Mouse (Mus musculus): ENCODE results near the gene Ush2a.

Ush2a gene

DNA sequence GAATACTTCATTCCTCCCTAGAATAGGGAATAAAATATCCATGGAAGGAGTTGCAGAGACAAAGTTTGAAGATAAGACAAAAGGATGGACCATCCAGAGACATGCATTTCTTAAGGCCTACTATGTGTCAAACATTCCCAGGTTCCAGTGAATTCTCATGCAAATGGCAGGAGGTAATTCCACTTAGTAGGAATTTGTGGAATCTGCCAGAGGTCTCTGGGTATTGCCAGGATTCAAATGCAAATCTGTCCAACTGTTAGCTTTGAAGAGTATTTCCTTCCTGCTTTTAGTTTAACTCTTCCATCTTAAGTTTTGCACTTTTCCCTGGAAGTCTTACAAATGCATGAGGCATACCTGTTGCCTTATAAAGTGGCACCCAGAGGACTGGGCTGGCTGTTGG is 592.4 kb downstream of the Ush2a start:
- no peaks in the 10 kb centered on the region for H3K27me3 ChIP-seq (ENCODE audit: control insufficient read depth, insufficient read depth, low read length, poor library complexity, severe bottlenecking)
- no peaks in the 10 kb centered on the region for H3K36me3 ChIP-seq (ENCODE audit: control insufficient read depth, insufficient read depth, low read length, poor library complexity, severe bottlenecking)
- no peak for DNase-seq (ENCODE audit: low read depth, low spot score)

DNA sequence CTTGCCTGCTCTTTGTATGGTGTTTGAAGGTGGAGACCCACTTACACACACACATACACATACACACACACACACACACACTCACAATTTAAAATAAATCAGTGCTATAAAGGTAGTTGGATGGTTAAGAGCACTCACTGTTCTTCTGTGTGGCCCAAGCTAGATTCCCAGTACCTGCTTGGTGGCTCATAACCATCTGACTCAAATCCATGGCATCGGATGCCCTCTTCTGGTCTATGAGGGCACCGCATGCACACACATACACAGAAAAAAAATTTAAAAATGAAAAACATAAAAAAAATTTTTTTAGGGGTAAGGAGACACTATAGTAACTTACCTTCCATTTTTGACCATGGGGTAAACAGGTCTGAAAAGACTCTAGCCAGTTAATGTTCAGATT is 593.2 kb downstream of the Ush2a start:
- no peak for DNase-seq (ENCODE audit: low read depth, low spot score)
- Histone ChIP-seq H3K27me3 (ENCODE audit: control insufficient read depth, insufficient read depth, low read length, poor library complexity, severe bottlenecking) (no peaks in the 10 kb centered on the region), H3K36me3 (ENCODE audit: control insufficient read depth, insufficient read depth, low read length, poor library complexity, severe bottlenecking) (no peaks in the 10 kb centered on the region)

DNA sequence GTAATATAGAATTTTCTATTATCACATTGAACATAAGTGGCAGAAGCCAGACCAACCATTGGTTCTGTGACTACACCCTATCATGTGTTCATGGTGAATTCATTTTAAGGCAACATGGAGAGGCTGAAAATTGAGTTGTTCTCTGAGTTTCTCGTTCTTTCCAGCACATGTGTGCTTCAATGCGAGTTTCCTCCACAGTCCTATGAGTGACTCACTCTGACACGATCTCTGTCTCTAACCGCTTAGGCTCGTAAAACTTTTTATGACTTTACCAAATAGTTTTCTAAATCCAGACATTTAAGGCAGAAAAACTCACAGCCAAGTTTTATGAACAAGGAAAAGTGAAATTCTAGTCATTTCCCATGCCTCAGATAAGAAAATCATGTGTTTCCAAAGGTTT is 597.9 kb downstream of the Ush2a start:
- Histone ChIP-seq H3K27me3 (ENCODE audit: control insufficient read depth, insufficient read depth, low read length, poor library complexity, severe bottlenecking) (no peaks in the 10 kb centered on the region), H3K36me3 (ENCODE audit: control insufficient read depth, insufficient read depth, low read length, poor library complexity, severe bottlenecking) (no peaks in the 10 kb centered on the region)
- DNase-seq (ENCODE audit: low read depth, low spot score) = no peak

DNA sequence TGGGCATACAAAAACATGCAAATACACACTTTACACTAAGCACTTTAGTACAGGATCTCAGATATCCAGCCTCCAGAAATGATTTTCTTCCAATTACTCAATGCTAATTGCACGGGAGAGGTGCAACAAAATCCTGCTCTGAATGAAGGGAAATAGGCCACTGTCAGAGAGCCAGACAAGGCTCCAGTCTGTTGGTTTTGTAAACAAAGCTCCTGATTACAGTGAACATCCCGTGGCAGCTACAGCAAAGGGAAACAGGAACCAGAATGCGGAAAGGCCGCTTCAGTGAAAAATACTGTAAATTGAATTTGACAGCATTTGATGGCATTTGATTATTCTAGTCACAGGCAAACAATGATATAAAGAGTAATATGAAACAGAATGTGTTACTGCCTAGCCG is 604.1 kb downstream of the Ush2a start:
- H3K36me3 ChIP-seq (ENCODE audit: control insufficient read depth, insufficient read depth, low read length, poor library complexity, severe bottlenecking) = no peaks in the 10 kb centered on the region
- no peak for DNase-seq (ENCODE audit: low read depth, low spot score)
- H3K27me3 ChIP-seq (ENCODE audit: control insufficient read depth, insufficient read depth, low read length, poor library complexity, severe bottlenecking) = no peaks in the 10 kb centered on the region

DNA sequence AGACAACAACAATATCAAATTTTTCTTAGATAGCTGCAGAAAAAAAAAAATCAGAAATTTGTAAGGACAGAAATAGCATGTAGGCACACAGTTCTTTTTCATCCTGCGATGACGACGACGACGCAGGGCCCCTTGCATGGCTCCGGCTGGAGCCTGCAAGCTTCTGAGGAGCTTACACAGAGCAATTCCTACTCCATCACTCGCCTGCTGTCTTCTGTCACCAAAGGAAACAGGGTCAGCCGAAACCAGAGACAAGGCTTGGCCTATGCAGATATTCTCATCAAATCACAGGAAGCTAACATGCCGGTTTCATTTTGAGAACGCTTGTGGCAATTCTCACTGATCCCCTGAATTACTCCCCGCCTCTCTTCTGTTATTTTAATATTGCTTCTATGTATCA is 604.7 kb downstream of the Ush2a start:
- Histone ChIP-seq H3K36me3 (ENCODE audit: control insufficient read depth, insufficient read depth, low read length, poor library complexity, severe bottlenecking) (no peaks in the 10 kb centered on the region), H3K27me3 (ENCODE audit: control insufficient read depth, insufficient read depth, low read length, poor library complexity, severe bottlenecking) (no peaks in the 10 kb centered on the region)
- no peak for DNase-seq (ENCODE audit: low read depth, low spot score)

DNA sequence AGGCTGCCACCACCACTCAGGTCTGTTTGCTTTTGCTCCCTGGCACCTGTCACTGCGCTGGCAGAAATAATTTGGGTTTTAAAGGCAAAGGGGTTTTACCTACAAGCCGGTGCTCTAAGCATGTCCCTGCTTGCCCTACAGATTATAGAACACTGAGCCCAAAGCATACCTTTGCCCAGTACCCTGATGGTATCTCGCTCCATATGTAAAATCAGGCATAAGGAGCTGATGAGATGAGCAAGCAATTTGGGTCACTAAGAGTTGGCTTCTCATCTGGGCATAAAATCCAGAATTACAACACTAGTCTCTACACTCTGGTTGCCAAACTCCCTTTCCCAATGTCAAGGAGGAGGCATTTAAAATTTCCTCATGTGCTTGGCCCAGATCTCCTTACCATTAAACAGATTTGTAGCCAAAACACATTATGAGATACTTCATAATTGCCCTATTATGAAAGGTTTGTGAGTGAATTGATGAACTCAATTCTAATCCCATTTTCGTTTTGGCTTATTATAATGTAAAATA is 616.8 kb downstream of the Ush2a start:
- Histone ChIP-seq H3K36me3 (ENCODE audit: control insufficient read depth, insufficient read depth, low read length, poor library complexity, severe bottlenecking) (no peaks in the 10 kb centered on the region), H3K27me3 (ENCODE audit: control insufficient read depth, insufficient read depth, low read length, poor library complexity, severe bottlenecking) (no peaks in the 10 kb centered on the region)
- no peak for DNase-seq (ENCODE audit: low read depth, low spot score)

DNA sequence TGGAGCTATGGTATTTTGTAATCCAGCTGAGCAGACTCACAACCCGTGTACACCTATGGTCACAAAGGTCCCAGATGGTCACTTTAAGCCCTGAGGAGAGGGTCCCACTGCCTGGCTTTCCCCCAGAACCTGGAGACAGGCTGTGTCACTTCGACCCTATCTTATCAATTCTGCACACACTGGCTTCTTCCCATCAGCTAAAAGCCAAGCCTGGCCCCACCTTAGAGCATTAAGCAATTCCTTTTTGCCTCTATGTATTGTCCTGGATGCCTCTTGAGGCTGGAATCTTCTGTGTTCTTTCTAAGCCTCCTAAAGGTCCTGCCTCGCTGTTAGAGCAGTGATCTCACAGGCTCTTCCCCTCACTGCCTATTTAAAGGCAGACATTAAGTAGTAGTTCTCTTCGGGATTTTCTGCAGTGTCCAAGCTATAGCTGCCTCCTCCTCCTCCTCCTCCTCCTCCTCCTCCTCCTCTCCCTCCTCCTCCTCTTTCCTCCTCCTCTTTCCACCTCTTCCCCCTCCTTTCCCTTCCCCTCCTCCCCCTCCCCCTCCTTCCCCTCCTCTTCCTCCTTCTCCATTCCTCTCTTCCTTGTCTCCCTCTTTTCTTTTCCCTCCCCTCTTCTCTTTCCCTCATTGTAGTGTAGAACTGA is 635.2 kb downstream of the Ush2a start:
- H3K27me3 ChIP-seq (ENCODE audit: control insufficient read depth, insufficient read depth, low read length, poor library complexity, severe bottlenecking) = no peaks in the 10 kb centered on the region
- DNase-seq (ENCODE audit: low read depth, low spot score) = no peak
- H3K36me3 ChIP-seq (ENCODE audit: control insufficient read depth, insufficient read depth, low read length, poor library complexity, severe bottlenecking) = no peaks in the 10 kb centered on the region

DNA sequence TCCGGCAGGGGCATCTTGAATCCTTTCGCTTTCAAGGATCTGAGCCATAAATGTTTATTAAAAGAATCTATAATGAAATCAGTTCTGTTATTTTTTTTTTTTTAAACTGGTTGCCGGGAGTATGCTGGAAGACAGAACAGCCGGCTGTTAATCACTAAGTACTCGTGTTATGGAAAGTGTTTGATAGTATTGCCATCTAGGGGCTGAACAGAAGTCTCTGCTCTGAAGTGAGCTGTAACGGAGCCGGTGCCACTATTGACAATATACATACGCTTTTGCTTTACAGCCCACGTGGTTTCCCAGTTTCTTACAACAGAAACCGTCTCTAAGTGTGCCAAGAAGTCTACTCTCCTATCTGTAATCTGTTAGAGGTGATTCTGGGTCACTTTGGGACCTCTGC is 642.3 kb downstream of the Ush2a start:
- Histone ChIP-seq H3K27me3 (ENCODE audit: control insufficient read depth, insufficient read depth, low read length, poor library complexity, severe bottlenecking) (no peaks in the 10 kb centered on the region), H3K36me3 (ENCODE audit: control insufficient read depth, insufficient read depth, low read length, poor library complexity, severe bottlenecking) (no peaks in the 10 kb centered on the region)
- DNase-seq (ENCODE audit: low read depth, low spot score) = no peak

DNA sequence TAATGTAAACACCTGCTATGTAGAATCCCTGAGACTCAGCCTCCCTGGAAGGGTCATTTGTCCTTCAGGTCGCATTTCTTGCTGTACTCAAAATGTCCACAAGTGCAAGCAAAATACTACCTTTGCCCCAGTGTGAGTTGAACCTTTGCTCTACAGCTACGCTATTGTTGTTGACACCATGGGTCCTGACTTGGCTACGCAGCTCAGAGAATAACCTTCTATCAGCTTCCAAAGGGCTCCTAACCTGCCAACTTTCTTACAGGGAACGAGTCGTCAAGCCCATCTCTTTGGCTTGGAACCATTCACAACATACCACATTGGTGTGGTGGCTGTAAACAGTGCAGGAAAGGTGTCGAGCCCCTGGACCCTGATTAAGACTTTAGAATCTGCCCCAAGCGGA is 644.4 kb downstream of the Ush2a start:
- DNase-seq (ENCODE audit: low read depth, low spot score) = no peak
- Histone ChIP-seq H3K36me3 (ENCODE audit: control insufficient read depth, insufficient read depth, low read length, poor library complexity, severe bottlenecking) (no peaks in the 10 kb centered on the region), H3K27me3 (ENCODE audit: control insufficient read depth, insufficient read depth, low read length, poor library complexity, severe bottlenecking) (no peaks in the 10 kb centered on the region)

DNA sequence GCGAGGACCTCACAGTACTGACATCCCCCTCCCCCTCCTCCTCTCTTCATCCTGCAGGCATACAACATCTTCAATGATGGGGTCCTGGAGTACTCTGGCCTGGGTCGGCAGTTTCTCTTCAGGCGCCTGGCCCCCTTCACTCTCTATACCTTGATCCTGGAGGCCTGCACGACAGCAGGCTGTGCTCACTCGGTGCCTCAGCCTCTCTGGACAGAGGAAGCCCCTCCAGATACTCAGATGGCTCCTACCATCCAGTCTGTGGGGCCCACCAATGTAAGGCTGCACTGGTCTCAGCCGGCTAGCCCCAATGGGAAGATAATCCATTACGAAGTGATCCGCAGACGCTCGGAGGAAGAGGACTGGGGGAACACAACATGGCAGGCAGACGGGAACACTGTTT is 648.8 kb downstream of the Ush2a start:
- no peak for DNase-seq (ENCODE audit: low read depth, low spot score)
- Histone ChIP-seq H3K36me3 (ENCODE audit: control insufficient read depth, insufficient read depth, low read length, poor library complexity, severe bottlenecking) (no peaks in the 10 kb centered on the region), H3K27me3 (ENCODE audit: control insufficient read depth, insufficient read depth, low read length, poor library complexity, severe bottlenecking) (no peaks in the 10 kb centered on the region)

DNA sequence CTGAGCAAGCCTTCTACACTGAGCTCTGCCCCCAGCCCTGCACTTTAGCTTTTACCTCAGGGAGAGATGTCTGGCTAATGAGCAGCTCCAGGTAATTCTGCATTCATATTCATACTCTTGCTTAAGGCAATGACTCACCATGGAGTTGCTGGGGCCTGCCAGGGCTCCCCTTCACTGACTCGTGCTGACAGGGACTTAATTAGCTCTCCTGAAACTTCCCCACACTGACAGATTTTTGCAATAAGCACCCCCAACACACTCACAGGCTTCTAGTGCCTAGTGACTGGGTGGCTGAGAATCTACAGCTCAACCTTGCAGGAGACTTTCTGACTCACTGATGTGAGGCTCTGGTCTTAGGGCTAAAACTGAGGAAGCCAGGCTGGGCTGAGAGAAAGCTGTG is 658.1 kb downstream of the Ush2a start:
- H3K36me3 ChIP-seq (ENCODE audit: control insufficient read depth, insufficient read depth, low read length, poor library complexity, severe bottlenecking) = no peaks in the 10 kb centered on the region
- no peaks in the 10 kb centered on the region for H3K27me3 ChIP-seq (ENCODE audit: control insufficient read depth, insufficient read depth, low read length, poor library complexity, severe bottlenecking)
- no peak for DNase-seq (ENCODE audit: low read depth, low spot score)

DNA sequence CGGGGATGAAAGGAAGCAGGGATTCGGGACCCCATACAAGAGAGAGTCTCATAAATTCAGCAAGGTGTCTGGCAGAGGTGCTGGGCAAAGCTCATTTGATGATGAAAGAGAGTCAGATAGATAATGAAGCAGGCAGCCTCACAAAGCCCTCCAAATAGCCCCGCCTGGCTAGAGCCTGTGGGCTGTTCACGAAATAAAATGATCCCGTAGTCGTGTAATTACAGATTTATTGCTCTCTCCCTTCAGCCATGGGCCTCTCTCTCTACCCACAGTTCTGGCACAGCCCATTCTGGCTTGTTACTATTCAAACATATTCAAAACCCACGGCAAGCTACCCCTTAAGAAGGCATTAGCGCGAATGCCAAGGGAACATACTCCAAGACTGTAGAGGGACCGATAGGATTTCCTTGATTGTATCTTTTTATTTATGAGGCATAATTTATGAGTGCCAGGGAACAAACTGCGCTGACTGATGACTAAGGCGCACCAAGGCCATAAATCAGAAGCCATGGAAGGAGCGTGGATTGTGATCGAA is 675.5 kb downstream of the Ush2a start:
- Histone ChIP-seq H3K36me3 (ENCODE audit: control insufficient read depth, insufficient read depth, low read length, poor library complexity, severe bottlenecking) (no peaks in the 10 kb centered on the region), H3K27me3 (ENCODE audit: control insufficient read depth, insufficient read depth, low read length, poor library complexity, severe bottlenecking) (no peaks in the 10 kb centered on the region)
- DNase-seq (ENCODE audit: low read depth, low spot score) = no peak

DNA sequence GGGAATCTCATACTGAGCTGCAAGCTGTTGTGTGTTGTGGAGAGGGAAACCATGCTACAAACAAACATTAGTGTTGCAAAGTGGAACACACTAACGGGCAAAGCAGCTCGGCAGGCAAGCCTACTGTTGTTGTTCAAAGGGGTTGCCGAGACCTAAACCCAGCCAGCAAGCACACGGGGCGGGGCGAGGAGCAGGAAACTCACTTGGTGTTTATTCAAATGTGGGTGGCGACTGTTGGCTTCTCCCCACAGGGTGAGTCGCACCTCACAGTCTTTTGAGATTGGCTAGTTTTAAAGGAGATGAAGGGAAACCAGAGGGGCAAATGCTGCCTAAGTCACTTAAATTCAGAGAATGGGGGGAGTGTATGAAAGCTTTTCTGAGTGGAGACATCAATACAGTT is 683.5 kb downstream of the Ush2a start:
- no peaks in the 10 kb centered on the region for H3K27me3 ChIP-seq (ENCODE audit: control insufficient read depth, insufficient read depth, low read length, poor library complexity, severe bottlenecking)
- no peak for DNase-seq (ENCODE audit: low read depth, low spot score)
- no peaks in the 10 kb centered on the region for H3K36me3 ChIP-seq (ENCODE audit: control insufficient read depth, insufficient read depth, low read length, poor library complexity, severe bottlenecking)

DNA sequence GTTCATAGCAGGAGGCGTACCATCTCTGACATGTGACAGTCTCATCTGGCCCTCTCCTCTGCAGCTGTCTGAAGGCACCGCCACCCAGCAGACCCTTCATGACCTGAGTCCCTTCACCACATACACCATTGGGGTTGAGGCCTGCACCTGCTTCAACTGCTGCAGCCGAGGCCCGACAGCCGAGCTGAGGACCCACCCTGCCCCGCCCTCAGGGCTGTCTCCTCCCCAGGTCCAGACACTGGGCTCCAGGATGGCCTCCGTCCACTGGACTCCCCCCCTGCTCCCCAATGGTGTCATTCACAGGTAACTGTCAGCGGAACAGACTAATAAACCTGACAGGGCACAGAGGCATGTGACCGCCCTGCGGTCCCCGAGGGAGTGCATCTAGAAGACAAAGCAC is 685.0 kb downstream of the Ush2a start:
- H3K27me3 ChIP-seq (ENCODE audit: control insufficient read depth, insufficient read depth, low read length, poor library complexity, severe bottlenecking) = no peaks in the 10 kb centered on the region
- no peak for DNase-seq (ENCODE audit: low read depth, low spot score)
- H3K36me3 ChIP-seq (ENCODE audit: control insufficient read depth, insufficient read depth, low read length, poor library complexity, severe bottlenecking) = no peaks in the 10 kb centered on the region

DNA sequence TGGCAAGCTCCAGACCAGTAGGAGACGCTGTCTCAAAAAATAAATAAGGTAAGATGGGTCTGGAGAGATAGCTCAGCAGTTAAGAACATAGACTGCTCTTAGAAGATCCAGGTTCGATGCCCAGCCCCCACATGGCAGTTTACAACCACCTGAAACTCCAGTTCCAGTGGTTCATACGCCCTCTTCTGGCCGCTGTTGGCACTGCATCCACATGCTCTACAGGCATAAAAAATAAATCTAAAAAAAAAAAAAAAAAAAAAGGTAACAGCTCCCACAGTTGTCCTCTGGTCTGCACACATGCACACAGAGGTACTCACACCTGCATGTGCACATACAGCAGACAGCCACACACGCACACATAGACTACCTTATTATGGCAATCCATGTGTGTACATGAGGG is 686.0 kb downstream of the Ush2a start:
- no peak for DNase-seq (ENCODE audit: low read depth, low spot score)
- H3K27me3 ChIP-seq (ENCODE audit: control insufficient read depth, insufficient read depth, low read length, poor library complexity, severe bottlenecking) = no peaks in the 10 kb centered on the region
- H3K36me3 ChIP-seq (ENCODE audit: control insufficient read depth, insufficient read depth, low read length, poor library complexity, severe bottlenecking) = no peaks in the 10 kb centered on the region

DNA sequence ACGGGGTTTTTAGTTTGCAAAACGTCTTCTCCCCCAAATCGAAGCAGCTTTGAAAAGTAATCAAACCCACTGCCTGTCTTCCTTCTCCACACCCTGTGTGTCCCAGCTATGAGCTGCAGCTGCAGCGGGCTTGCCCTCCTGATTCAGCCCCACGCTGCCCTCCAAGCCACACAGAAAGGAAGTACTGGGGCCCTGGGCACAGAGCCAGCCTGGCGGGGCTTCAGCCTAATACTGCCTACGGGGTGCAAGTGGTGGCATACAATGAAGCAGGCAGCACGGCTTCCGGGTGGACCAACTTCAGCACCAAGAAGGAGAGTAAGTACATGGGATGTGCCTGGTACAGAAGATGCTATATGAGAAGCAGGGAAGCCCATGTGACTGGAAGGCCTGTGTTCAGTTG is 686.5 kb downstream of the Ush2a start:
- Histone ChIP-seq H3K36me3 (ENCODE audit: control insufficient read depth, insufficient read depth, low read length, poor library complexity, severe bottlenecking) (no peaks in the 10 kb centered on the region), H3K27me3 (ENCODE audit: control insufficient read depth, insufficient read depth, low read length, poor library complexity, severe bottlenecking) (no peaks in the 10 kb centered on the region)
- no peak for DNase-seq (ENCODE audit: low read depth, low spot score)

All from splenic B cell, adult 2 months (primary cell).